ENCODE assay signal across 9 mouse cellular contexts in genomic region chr13:49131946-49132687, GRCm38 (mm10). TPM values are rescaled to one million over a fixed set of nuclear protein-coding genes. Genes with fewer than 3 reads are reported as not detected.
DNase-seq lines count a peak whose midpoint lies in the region; ATAC-seq lines count a peak whose summit lies in the region.
"Had no signal": no experiment of that assay in that cellular context is flagged by ENCODE, and none has a peak within 500 bp of the region (broad histone marks: within the 10 kb centered on the region; RNA-seq: fewer than 3 reads in every experiment).

No protein-coding gene starts in this region.

- no peak for ATAC-seq in heart, embryonic 13.5 days (ENCODE audit: extremely low read depth, insufficient number of reproducible peaks, low FRiP score, low TSS enrichment)
- peak; percentile 50 for ATAC-seq in intestine, embryonic 15.5 days
- ATAC-seq in stomach, embryonic 14.5 days (ENCODE audit: insufficient number of reproducible peaks, insufficient read depth, low FRiP score, low read depth) = no peak

- H3K9me3 ChIP-seq in heart, embryonic 13.5 days = no peaks in the 10 kb centered on the region
- no peaks in the 10 kb centered on the region for H3K9me3 ChIP-seq in embryonic facial prominence, embryonic 10.5 days
- H3K9me3 ChIP-seq in intestine, embryonic 15.5 days = no peaks in the 10 kb centered on the region
- no peaks in the 10 kb centered on the region for H3K9me3 ChIP-seq in stomach, embryonic 14.5 days (ENCODE audit: control insufficient read depth, low read depth, low read length)
- H3K9me3 ChIP-seq: limb, embryonic 15.5 days had no signal

- H3K27ac ChIP-seq in heart, embryonic 13.5 days (replicated peaks) = no peak overlapping the region
- H3K27ac ChIP-seq in embryonic facial prominence, embryonic 10.5 days (replicated peaks) = peak overlapping the region; percentile 63
- peak overlapping the region; percentile 72 for H3K27ac ChIP-seq in intestine, embryonic 15.5 days
- H3K27ac ChIP-seq in stomach, embryonic 14.5 days (ENCODE audit: low read length) = peak overlapping the region; percentile 52; the same call in 1 of the 2 replicates
- H3K27ac ChIP-seq: limb, embryonic 15.5 days had no signal

- no peak overlapping the region for H3K4me2 ChIP-seq in heart, embryonic 13.5 days
- H3K4me2 ChIP-seq in intestine, embryonic 15.5 days (replicated peaks) = 0 out of 2 replicates have a peak overlapping the region, but pooled peaks have one; percentile 0
- no peak overlapping the region for H3K4me2 ChIP-seq in stomach, embryonic 14.5 days (replicated peaks; ENCODE audit: low read depth, low read length)
- H3K4me2 ChIP-seq: limb, embryonic 15.5 days had no signal

- no peak overlapping the region for H3K4me3 ChIP-seq in heart, embryonic 13.5 days
- no peak overlapping the region for H3K4me3 ChIP-seq in embryonic facial prominence, embryonic 10.5 days
- H3K4me3 ChIP-seq in intestine, embryonic 15.5 days (replicated peaks) = no peak overlapping the region
- no peak overlapping the region for H3K4me3 ChIP-seq in stomach, embryonic 14.5 days (ENCODE audit: low read depth, low read length)
- H3K4me3 ChIP-seq: limb, embryonic 15.5 days had no signal

- WGBS in heart, embryonic 13.5 days = 66% methylated on average over 7 of the region's 7 CpGs
- 67% methylated on average over 7 of the region's 7 CpGs for WGBS in embryonic facial prominence, embryonic 10.5 days
- WGBS in intestine, embryonic 15.5 days = 57% methylated on average over 7 of the region's 7 CpGs
- WGBS in stomach, embryonic 14.5 days = 62% methylated on average over 7 of the region's 7 CpGs

- no peak for DNase-seq in heart, adult 11 months
- no peak for DNase-seq in embryonic facial prominence, embryonic 10.5 days (ENCODE audit: low spot score)
- no peak for DNase-seq in frontal cortex, postnatal 14 days (ENCODE audit: low spot score in 2 of 2)
- no peak for DNase-seq in gastrocnemius, postnatal 4 days (ENCODE audit: low spot score in 2 of 2)
- DNase-seq in kidney, postnatal 25 days = no peak

- peaks cover 62% of the 10 kb centered on the region for H3K4me1 ChIP-seq in heart, embryonic 13.5 days
- H3K4me1 ChIP-seq in embryonic facial prominence, embryonic 10.5 days = peaks cover 56% of the 10 kb centered on the region
- peaks cover 45% of the 10 kb centered on the region for H3K4me1 ChIP-seq in intestine, embryonic 15.5 days (replicated peaks)
- peaks cover 30% of the 10 kb centered on the region for H3K4me1 ChIP-seq in stomach, embryonic 14.5 days (ENCODE audit: control insufficient read depth, insufficient read depth, low read length)

- H3K9ac ChIP-seq in heart, embryonic 13.5 days = 0 out of 2 replicates have a peak overlapping the region, but pooled peaks have one; percentile 7
- no peak overlapping the region for H3K9ac ChIP-seq in intestine, embryonic 15.5 days
- no peak overlapping the region for H3K9ac ChIP-seq in stomach, embryonic 14.5 days (replicated peaks; ENCODE audit: low read depth, low read length)
- H3K9ac ChIP-seq: limb, embryonic 15.5 days had no signal

- H3K36me3 ChIP-seq in heart, embryonic 13.5 days = no peaks in the 10 kb centered on the region
- H3K36me3 ChIP-seq in embryonic facial prominence, embryonic 10.5 days (replicated peaks) = no peaks in the 10 kb centered on the region
- H3K36me3 ChIP-seq in intestine, embryonic 15.5 days = no peaks in the 10 kb centered on the region
- no peaks in the 10 kb centered on the region for H3K36me3 ChIP-seq in stomach, embryonic 14.5 days (ENCODE audit: control insufficient read depth, insufficient read depth, low read length)
- H3K36me3 ChIP-seq: limb, embryonic 15.5 days had no signal

- H3K27me3 ChIP-seq in heart, embryonic 13.5 days (replicated peaks) = no peaks in the 10 kb centered on the region
- H3K27me3 ChIP-seq in embryonic facial prominence, embryonic 10.5 days (replicated peaks; ENCODE audit: low read depth, poor library complexity, severe bottlenecking) = no peaks in the 10 kb centered on the region
- no peaks in the 10 kb centered on the region for H3K27me3 ChIP-seq in intestine, embryonic 15.5 days (replicated peaks)
- H3K27me3 ChIP-seq in stomach, embryonic 14.5 days (ENCODE audit: control insufficient read depth, insufficient read depth, low read length) = no peaks in the 10 kb centered on the region
- H3K27me3 ChIP-seq: limb, embryonic 15.5 days had no signal

RNA-seq across cellular contexts. Expression of gene Wnk2, which starts 15.7 kb away (rescaled TPM):
- 0.98 and 1.5 TPM in 2 replicates for polyA plus RNA-seq in heart, embryonic 13.5 days (2015; fragmentation: Nextera tagmentation; extraction: Ambion mirVana)
- polyA plus RNA-seq in embryonic facial prominence, embryonic 10.5 days (2016; fragmentation: Nextera tagmentation; extraction: Ambion mirVana) = 2.7 and 2.8 TPM in 2 replicates
- 3.1 and 4.1 TPM in 2 replicates for polyA plus RNA-seq in intestine, embryonic 15.5 days (2015; fragmentation: Nextera tagmentation; extraction: Ambion mirVana)
- 4.2 and 4.4 TPM in 2 replicates for polyA plus RNA-seq in stomach, embryonic 14.5 days (2014; fragmentation: Nextera tagmentation; extraction: Ambion mirVana)
- total RNA-seq in gastrocnemius, postnatal 4 days (2021) = 10 to 100 TPM; 53.8 to 57.2 TPM

RNA-seq across cellular contexts. Expression of gene Ninj1, which starts 55.2 kb away (rescaled TPM):
- polyA plus RNA-seq in heart, embryonic 13.5 days (2015; fragmentation: Nextera tagmentation; extraction: Ambion mirVana) = 61.2 and 65.2 TPM in 2 replicates
- 26.6 and 28.0 TPM in 2 replicates for polyA plus RNA-seq in embryonic facial prominence, embryonic 10.5 days (2016; fragmentation: Nextera tagmentation; extraction: Ambion mirVana)
- 54.8 and 62.1 TPM in 2 replicates for polyA plus RNA-seq in intestine, embryonic 15.5 days (2015; fragmentation: Nextera tagmentation; extraction: Ambion mirVana)
- polyA plus RNA-seq in stomach, embryonic 14.5 days (2014; fragmentation: Nextera tagmentation; extraction: Ambion mirVana) = 48.8 and 54.5 TPM in 2 replicates
- total RNA-seq in gastrocnemius, postnatal 4 days (2021) = 10 to 100 TPM; 23.7 to 26.1 TPM
